Mouse (Mus musculus): Measurements from ENCODE around the gene Dpp8. TPM values are rescaled to one million over a fixed set of nuclear protein-coding genes. Genes with fewer than 3 reads are reported as not detected.

Gene Dpp8
- total and polyA plus RNA-seq, 3 experiments: 36.0 to 53.2 (median 39.9) TPM

DNA sequence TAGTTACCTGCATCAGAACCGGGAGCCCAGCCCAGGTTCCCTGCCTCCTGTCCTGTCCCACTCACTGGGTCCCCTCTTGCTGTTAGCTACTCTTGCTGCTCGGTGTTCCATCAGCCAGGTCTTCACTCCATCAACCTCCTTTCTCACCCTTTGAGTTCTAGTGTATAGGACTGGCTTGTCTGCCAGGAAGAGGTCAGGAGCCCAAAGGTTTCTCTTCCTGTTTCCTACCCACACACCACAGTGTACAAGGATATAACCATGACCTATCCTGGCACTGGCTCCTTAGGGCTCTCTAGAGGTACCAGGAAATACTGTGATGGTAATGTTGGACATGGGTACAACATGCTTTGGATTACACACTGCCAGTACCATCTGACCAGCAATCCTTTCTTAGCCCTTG lies 81.5 kb downstream of the Dpp8 start:
- Histone ChIP-seq H3K4me3 (replicated peaks in 1 of 3; ENCODE audit: low read depth in 2 of 3, low read length in 2 of 3, poor library complexity in 1 of 3) (no peak overlapping the region), H3K27ac (ENCODE audit: insufficient read depth, low read depth) (no peak overlapping the region), H3K9ac (ENCODE audit: insufficient read depth, low read depth) (no peak overlapping the region), H3K4me1 (ENCODE audit: control insufficient read depth in 1 of 2, insufficient read depth in 2 of 2) (peaks cover 4 to 23% of the 10 kb centered on the region in 2 experiments), H3K27me3 (replicated peaks) (peaks cover 2% of the 10 kb centered on the region), H3K4me2 (ENCODE audit: insufficient read depth, low read depth, poor library complexity, severe bottlenecking) (no peak overlapping the region), H3K9me3 (replicated peaks; ENCODE audit: low read length) (no peaks in the 10 kb centered on the region), H3K79me2 (replicated peaks; ENCODE audit: control insufficient read depth, extremely low read depth, insufficient read depth, poor library complexity, severe bottlenecking) (no peaks in the 10 kb centered on the region), H3K36me3 (replicated peaks in 1 of 2; ENCODE audit: control insufficient read depth in 1 of 2, insufficient read depth in 1 of 2, low read length in 1 of 2) (no peaks in the 10 kb centered on the region)
- no peak for DNase-seq (ENCODE audit: extremely low read depth)
- in situ Hi-C loops (cut with MboI; ENCODE audit: low pct_ligation_motif_present, low pct_unique_long_range_greater_than_20kb, low sequenced_read_pairs) (no loop called here), dilution Hi-C loops (cut with MboI; ENCODE audit: extremely low pct_ligation_motif_present, extremely low pct_unique_long_range_greater_than_20kb, low sequenced_read_pairs) (no loop called here)
- TF ChIP-seq JUND (conservative IDR thresholded peaks at IDR 0.05; ENCODE audit: low read depth, low read length): no peak
- TF ChIP-seq CHD1 (IDR thresholded peaks at IDR 0.05; ENCODE audit: low read depth, low read length): no peak
- TF ChIP-seq BHLHE40 (IDR thresholded peaks at IDR 0.05; ENCODE audit: low read depth, low read length): no peak
- no peak for TF ChIP-seq ETS1 (conservative IDR thresholded peaks at IDR 0.05; ENCODE audit: low read depth, low read length)
- no peak for TF ChIP-seq MYC (IDR thresholded peaks at IDR 0.05; ENCODE audit: low read depth, low read length)
- no peak for TF ChIP-seq MXI1 (IDR thresholded peaks at IDR 0.05; ENCODE audit: low read depth, low read length)
- no peak for TF ChIP-seq ZC3H11A (IDR thresholded peaks at IDR 0.05; ENCODE audit: low read depth, low read length)
- TF ChIP-seq ELF1 (IDR thresholded peaks at IDR 0.05; ENCODE audit: low read depth, low read length): no peak

DNA sequence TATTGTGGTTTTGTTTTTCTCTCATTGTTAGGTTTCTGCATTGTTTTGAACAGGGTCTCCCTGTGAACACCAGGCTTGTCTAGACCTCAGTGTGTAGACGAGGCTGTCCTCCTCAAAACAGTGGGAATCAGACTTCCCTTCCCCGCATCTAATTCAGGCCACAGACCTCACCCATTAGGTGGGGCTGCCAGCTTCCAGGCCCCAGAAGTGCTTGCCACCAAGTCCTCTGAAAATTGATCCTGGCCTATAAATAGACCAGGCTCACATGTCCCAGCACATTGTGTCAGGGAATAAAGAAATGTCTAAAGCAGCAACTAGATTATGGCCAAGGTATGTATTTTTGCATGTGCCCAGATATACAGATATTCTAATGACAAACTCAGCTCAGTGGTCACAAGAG lies 83.7 kb downstream of the Dpp8 start:
- Histone ChIP-seq H3K9ac (ENCODE audit: insufficient read depth, low read depth) (no peak overlapping the region), H3K4me2 (ENCODE audit: insufficient read depth, low read depth, poor library complexity, severe bottlenecking) (no peak overlapping the region), H3K4me3 (replicated peaks in 1 of 3; ENCODE audit: low read depth in 2 of 3, low read length in 2 of 3, poor library complexity in 1 of 3) (no peak overlapping the region), H3K36me3 (replicated peaks in 1 of 2; ENCODE audit: control insufficient read depth in 1 of 2, insufficient read depth in 1 of 2, low read length in 1 of 2) (no peaks in the 10 kb centered on the region), H3K27ac (ENCODE audit: insufficient read depth, low read depth) (no peak overlapping the region), H3K27me3 (replicated peaks) (peaks cover 2% of the 10 kb centered on the region), H3K79me2 (replicated peaks; ENCODE audit: control insufficient read depth, extremely low read depth, insufficient read depth, poor library complexity, severe bottlenecking) (no peaks in the 10 kb centered on the region), H3K9me3 (replicated peaks; ENCODE audit: low read length) (no peaks in the 10 kb centered on the region), H3K4me1 (ENCODE audit: control insufficient read depth in 1 of 2, insufficient read depth in 2 of 2) (peaks cover 0 to 6% of the 10 kb centered on the region in 2 experiments; a peak in 2 of 4 replicates)
- in situ Hi-C loops (cut with MboI; ENCODE audit: low pct_ligation_motif_present, low pct_unique_long_range_greater_than_20kb, low sequenced_read_pairs): no loop called here
- dilution Hi-C loops (cut with MboI; ENCODE audit: extremely low pct_ligation_motif_present, extremely low pct_unique_long_range_greater_than_20kb, low sequenced_read_pairs): no loop called here
- no peak for TF ChIP-seq CHD2 (IDR thresholded peaks at IDR 0.05; ENCODE audit: low read length)
- TF ChIP-seq ETS1 (conservative IDR thresholded peaks at IDR 0.05; ENCODE audit: low read depth, low read length): no peak
- no peak for TF ChIP-seq SMC3 (IDR thresholded peaks at IDR 0.05; ENCODE audit: low read depth, low read length)
- no peak for TF ChIP-seq MAX (IDR thresholded peaks at IDR 0.05; ENCODE audit: low read length)
- TF ChIP-seq GABPA (IDR thresholded peaks at IDR 0.05; ENCODE audit: insufficient replicate concordance, low read depth, low read length): no peak
- no peak for TF ChIP-seq JUN (IDR thresholded peaks at IDR 0.05; ENCODE audit: insufficient read depth, low read depth, low read length)
- TF ChIP-seq HCFC1 (IDR thresholded peaks at IDR 0.05; ENCODE audit: low read depth, low read length): no peak
- TF ChIP-seq JUND (conservative IDR thresholded peaks at IDR 0.05; ENCODE audit: low read depth, low read length): no peak
- no peak for TF ChIP-seq POLR2A (IDR thresholded peaks at IDR 0.05; ENCODE audit: low read depth, low read length)
- no peak for TF ChIP-seq EP300 (IDR thresholded peaks at IDR 0.05; ENCODE audit: low read length)
- no peak for TF ChIP-seq NELFE (IDR thresholded peaks at IDR 0.05; ENCODE audit: low read depth, low read length)
- TF ChIP-seq ZNF384 (IDR thresholded peaks at IDR 0.05; ENCODE audit: low read depth, low read length): no peak
- TF ChIP-seq BHLHE40 (IDR thresholded peaks at IDR 0.05; ENCODE audit: low read depth, low read length): no peak
- TF ChIP-seq PAX5 (IDR thresholded peaks at IDR 0.05; ENCODE audit: low read length): no peak
- no peak for DNase-seq (ENCODE audit: extremely low read depth)
